Mouse (Mus musculus): Measurements from ENCODE around the gene Smyd3. TPM values are rescaled to one million over a fixed set of nuclear protein-coding genes. Genes with fewer than 3 reads are reported as not detected.

Gene Smyd3
- polyA plus RNA-seq, 1 experiment, result 3.7 TPM

DNA sequence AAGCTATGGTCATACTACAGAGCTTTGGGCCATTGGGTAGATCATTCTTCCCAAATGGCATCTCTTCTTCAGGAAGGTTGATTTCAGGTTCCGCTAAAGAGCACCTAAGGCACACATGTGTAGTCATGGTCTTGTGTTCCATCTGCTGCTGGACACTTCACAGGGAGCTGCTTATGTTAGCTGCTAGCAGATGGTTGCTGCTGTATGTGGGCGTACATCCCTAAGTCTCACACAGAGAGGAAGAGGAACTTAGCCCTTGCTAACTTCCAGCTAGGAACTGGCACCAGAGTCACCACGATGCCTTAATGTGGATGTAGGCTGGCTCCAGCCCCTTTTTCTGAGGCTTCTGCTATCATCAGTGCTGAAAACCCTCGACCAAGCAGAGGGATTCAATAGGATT is 491.2 kb downstream of the Smyd3 start:
- no peak for DNase-seq (ENCODE audit: low read depth)

DNA sequence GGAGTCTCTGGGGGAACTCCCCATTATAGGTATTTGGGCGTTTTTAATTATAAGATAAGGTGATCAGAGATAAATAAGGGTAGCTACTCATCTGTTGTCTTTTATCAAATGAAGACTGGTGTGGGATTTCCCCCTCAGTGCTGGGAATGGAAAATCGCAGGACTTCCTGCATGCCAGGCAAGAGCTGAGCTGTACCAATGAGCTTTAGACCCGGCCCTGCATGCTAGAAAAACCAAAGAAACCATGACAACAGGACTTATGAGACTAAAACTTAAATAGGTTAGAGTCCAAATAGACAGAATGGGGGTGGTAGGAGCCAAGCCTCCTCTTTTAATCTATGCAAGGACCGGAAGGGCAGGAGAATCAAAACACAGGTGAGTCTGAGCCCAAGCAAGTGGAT is 492.7 kb downstream of the Smyd3 start:
- no peak for DNase-seq (ENCODE audit: low read depth)

DNA sequence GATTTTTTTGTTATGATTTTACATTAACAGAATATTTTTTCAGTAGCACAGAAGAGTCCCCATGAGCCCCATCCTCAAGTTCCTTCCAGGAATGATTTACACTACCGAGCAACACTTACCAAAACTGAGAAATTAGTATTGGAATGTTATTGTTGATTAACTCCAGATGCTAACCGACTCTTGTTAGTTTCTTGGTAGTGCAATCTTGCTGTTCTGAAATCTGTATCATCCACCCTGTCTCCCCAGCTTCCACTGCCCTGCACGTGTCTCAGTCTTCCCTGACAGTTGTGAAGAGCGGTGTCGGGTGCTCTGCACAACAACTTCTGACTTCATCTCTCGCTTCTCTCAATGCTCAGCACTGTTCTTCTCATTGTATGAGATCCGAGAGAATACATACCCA is 494.4 kb downstream of the Smyd3 start:
- no peak for DNase-seq (ENCODE audit: low read depth)

DNA sequence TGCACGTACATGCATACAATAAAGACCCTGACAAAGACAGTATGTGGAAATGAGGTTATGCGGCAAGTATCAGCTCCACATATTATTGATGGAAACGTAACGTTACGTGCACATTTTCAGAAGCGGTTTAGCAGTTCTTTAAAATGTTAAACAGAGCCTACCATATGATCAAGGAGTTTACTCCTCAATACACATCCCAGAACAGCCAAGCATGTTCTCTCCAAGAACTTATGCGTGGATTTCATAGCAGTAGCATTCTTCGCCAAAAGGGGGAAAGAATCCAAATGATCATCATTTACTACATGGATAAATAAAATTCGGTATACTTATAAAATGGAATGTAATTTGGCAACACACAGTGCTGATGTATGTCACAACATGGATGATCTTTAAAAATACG is 500.4 kb downstream of the Smyd3 start:
- DNase-seq (ENCODE audit: low read depth), result no peak

DNA sequence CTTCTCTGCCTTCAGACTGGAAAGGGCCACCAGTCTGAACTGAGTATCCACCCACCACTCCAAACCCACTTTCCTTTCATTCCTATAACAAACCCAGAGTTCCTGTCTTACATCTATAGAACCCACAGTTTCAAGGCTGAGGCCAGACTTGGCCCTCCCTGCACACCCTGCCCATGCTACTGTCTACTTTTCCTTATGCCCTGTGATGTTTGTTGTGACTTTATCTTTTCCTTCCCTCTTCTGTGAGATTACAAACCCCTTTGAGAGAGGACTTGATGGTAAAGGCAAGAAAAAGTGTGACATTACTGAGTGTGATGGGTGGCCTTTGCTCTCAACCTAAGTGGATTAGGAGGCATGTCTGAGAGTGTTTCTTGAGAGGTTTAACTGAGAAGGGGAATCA is 504.8 kb downstream of the Smyd3 start:
- no peak for DNase-seq (ENCODE audit: low read depth)

DNA sequence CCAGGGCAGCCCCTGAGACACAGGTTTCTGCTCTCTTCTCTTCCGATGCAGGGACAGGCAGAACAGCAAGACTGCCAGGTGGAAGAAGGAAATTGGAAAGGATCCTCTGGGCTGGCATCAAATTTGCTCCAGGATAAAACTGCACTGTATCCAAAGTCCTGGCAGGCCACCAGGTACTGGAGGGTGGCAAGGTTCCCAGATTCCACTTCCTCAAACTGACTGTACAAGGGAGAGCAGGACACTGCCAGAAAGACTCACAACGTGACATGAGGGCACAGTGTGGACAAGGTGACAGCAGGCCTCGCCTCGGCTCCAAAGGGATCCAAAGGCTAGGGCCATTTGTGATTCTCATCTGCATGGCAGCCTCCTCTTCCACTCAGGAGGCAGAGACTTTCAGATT is 505.6 kb downstream of the Smyd3 start:
- DNase-seq (ENCODE audit: low read depth), result peak; percentile 57

DNA sequence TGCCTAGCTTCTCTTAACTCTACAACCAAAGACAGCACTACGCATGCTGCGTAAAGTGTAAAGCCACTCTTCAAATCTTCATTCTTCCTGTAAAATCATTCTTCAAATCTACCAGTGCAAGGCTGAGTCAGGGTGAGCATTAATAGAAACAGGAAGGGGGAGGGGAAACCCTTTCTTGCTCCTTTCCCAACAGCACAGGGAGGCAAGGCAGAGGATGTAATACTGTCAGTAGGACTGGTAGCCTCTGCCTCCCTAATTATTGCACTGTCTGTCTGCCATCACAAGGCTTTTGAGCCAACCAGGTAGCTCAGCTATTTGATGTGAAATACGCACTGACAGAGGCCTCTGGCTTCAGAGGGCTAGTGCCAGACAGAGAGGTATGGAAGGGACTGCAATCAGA is 507.1 kb downstream of the Smyd3 start:
- no peak for DNase-seq (ENCODE audit: low read depth)

DNA sequence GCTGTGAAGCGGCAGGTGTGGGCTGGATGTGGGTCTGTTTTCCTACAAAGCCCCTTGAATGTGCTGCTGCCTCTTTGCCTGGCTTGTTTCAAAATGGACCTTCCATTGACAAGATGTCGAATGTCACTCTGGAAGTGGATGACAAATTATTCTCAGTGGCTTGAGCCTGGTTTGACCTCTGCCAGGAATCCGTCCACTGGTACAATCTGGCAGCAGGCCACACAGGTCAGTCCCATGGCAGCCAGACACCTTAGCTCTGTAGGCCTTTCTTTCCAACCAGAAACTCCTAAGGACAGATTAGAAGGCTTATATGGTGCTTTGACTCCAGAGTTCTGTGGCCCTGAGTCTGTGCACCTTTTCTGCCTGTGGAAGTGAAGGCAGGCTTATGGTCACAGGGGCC is 507.9 kb downstream of the Smyd3 start:
- DNase-seq (ENCODE audit: low read depth), result no peak

DNA sequence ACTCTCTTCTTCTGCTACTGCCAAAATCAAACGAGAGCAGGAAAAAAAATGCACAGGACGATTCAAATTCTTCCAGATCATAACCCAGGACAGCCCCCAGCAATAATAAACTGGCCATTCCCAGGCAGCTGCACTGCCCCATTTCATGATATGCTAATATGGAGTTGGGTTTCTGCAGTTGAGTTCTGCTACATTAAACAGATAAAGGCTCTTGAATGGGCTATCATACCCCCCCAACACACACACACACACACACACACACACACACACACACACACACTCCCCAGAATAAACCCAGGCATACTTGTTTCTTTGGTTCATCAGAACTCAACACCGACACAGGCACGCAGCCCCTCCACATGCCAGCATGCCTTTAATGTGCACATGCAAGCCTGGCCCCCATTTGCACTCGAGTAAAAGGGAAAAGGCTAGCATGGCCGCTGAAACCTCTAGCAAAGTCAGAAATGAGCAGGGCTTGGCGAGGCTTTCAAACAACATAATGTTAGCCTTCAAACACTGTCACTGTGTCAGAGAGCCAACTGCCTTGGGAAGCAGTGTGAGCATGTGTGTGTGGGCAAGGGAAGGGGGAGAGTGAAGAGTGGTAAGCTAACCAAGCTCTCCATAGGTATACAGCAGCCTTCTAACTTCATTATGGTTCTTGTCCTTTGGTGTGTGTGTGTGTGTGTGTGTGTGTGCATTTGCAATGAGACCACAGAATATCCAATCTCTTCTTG is 513.5 kb downstream of the Smyd3 start:
- DNase-seq (ENCODE audit: low read depth), result no peak

DNA sequence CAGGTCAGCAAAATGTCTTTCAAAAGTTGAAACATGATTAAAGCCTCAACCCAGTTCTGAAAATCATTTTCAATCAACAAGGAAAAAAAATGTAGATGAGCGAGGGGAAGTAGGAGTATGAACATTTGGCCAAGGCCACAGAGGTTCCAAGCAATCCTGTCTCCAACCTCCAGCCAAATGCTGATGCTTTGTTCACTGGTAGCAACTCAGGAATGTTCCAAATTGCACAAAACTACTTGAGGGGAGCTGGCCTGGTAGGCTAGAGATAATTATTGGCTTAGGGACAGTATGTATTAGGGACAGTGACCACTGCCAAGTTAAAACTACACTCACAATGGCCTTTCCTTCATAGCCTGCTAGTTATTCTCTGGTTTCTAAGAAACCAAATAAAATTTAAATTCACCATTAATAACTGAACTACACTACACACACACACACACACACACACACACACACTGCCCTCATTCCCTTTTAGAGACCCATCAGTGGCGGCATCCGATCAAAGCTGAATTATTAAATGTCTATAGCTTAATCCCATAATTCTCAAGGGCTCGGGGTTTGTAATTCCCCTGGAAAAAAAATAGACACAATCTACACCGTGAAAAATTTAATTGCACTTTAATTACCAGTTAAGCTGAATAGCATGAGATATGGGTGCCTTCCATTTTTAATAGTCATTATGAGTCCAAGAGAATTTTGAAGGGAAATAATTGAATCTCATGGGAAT is 514.3 kb downstream of the Smyd3 start:
- no peak for DNase-seq (ENCODE audit: low read depth)

DNA sequence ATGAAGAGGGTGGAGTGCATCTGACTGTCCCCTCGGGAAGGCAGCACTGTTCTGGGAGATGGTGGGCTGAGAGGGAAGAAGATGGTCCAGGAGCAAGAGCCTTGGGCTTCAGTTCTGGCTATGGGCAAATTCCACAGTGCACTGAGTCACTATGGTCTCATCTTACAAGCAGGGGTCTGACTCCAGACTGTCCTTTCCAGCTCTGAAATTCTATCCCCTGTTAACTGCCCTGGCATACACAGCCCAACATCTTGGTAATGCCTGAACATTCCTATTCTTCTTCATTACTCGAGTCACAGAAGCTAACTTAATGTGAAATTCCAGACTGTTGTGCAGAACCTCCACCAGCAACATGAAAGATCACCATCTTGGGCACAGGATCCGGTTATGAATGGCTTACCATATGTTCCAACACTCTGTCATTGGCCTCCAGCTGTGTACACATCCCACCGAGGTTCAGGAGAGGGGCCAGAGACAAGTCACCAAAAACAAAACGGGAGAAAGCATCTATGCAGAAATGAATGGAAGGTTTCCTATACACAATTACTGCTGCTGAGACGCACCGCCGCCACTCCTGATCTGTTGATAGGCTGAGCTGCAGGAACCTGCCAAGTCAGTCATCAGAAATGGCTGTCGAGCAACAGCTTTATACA is 517.8 kb downstream of the Smyd3 start:
- DNase-seq (ENCODE audit: low read depth), result no peak

DNA sequence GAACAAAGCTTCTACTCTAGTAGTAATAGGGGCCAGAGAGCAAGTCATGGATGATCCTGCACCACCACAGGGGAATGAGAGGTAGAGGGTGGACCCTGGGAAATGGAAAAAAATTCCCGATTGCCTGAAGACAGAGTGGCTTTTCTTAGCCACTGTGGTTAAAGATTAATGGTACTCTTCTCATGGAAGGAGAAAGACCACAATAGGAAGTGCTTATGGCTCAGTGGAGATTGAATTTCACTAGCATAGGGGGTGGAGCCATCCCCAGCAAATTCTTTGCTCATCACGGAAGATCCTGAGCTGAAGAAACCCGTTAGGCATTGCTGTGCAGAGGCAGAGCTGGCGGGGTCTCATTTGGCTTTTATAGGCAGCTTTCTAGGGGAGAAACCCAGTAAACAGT is 520.0 kb downstream of the Smyd3 start:
- no peak for DNase-seq (ENCODE audit: low read depth)

DNA sequence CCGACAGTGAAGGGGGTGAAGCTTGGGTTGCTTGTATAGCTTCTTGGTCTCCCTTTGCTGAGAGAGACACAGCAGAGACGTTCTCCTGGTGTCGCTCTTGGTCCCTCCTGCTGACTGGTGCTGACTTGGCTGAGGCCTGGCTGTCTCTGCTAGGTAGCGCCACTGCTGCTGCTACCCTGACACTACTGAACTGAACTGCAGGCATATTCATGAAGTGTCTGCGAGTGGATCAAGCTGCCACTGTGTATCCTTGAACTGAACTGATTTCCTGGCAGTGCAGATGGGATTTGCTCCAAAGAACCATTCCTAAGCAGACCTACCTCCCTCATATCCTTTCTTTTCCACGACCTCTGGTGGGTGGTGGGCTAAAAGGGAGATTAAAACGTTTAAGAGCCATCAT is 523.6 kb downstream of the Smyd3 start:
- DNase-seq (ENCODE audit: low read depth), result no peak

DNA sequence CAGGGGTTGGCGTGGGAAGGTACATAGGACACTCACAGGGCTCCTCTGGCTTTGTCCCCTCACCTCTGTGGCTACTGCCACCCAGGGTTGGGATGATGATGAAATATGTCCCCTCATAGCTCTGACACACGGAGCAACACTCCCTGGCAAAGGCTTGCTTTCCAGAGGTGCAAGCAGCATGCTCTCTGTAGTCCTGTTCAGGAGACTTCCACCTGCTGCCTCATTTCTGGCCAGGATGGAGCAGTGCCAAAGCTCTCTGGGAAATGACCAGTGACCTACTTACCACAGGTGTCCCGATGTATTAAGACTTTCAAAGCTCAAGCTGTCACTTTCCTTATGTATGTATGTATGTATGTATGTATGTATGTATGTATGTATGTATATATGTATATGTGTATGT is 525.3 kb downstream of the Smyd3 start:
- DNase-seq (ENCODE audit: low read depth), result no peak

DNA sequence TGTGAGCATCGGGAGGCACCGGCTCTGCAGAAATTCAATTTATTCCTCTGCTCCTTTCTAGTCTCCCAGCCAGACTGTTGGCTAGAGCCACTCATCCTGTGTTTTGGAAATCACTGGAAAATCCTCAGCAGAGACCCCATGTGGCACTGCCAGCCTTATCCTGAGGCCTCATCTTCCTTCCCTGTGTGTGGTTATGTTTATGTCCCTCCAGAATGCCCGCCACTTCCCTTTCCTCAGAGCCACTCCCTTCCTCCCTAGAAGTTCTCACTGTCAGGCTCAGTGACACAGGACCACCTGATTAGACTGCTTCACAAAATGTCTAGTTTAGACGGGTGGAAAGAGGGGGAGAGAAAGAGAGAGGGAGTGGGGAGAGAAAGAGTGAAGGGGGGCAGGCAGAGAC is 526.4 kb downstream of the Smyd3 start:
- no peak for DNase-seq (ENCODE audit: low read depth)

DNA sequence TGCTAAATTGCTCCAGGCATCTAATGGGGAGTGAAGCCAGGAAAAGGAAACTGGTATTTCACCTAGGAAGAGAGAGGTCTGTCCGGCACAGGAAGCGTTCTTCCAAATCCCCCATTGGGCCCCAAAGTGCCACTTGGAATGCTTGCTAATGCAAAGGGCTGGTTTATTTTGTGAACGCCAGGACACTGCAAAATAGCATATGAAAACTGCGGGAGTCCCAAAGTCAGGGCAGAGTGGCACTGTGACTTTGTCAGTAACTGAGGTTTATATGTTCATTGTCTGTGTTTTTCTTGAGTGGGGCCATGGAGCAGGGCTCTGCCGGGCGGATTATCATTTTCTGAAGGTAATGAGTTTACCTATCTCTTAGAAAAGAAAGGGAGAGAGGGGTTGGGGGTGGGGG is 526.8 kb downstream of the Smyd3 start:
- no peak for DNase-seq (ENCODE audit: low read depth)

DNA sequence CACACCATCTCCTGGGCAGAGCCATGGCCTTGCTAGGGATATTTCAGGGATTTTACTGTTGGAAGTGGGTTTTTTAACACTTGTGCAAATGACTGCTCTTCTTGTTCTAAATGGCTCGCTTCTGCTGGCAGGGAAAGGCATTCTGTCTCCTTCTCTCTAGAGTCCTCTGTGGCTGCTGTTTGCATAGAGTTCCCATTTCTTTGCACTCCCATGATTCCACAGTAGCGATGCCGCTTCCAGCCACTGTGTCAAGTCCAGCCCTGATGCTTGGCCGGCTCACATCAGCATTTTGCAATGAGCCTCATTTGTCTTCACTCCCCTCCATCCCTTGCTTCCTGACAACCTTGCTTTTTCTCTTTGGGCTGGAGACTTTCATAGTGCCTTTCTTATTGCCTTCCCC is 528.4 kb downstream of the Smyd3 start:
- DNase-seq (ENCODE audit: low read depth), result no peak

DNA sequence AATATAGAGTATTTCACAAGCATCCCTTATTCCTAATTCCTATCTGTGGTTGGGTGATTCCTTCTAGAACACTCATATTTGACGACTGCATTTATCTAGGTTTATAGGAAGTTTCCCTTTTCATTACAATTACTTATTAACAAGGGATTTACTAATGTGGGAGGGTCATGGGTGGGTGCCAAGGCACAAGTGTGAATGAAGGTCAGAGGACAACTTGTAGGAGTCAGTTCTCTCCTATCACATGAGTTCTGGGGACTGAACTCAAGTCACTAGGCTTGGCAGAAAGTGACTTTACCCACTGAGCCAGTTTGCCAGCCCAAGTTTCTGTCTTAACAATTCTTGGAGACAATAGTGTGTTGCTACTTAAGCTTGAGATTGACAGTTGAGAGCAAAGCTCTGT is 529.7 kb downstream of the Smyd3 start:
- DNase-seq (ENCODE audit: low read depth), result no peak

DNA sequence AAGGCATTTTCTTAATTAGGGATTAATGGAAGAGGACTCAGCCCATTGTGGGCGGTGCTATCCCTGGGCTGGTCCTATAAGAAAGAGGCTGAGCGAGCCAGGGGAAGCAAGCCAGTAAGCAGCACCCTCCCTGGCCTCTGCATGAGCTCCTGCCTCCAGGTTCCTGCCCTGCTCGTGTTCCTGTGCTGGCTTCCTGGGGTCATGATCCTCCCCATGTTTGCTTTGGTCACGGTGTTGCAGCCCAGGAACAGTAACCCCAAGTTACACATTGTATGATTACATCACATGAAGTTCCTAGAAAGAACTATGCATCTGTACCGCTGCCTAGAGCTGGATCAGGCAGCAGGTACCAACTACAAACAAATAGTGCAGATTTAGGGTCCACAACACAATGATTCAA is 536.2 kb downstream of the Smyd3 start:
- DNase-seq (ENCODE audit: low read depth), result no peak

DNA sequence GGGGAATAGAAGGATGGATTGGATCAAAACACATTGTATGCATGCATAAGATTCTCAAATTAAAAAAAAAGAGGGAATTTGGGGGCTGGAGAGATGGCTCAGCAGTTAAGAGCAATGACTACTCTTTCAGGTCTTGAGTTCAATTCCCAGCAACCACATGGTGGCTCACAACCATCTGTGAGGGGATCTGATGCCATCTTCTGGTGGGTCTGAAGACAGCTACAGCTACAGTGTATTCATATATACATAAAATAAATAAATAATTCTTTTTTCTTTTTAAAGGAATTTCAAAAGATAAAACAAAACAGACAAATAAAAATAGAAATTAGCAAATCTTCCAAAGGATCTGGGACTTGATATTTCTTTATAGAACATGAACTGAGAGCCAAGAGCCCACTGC is 537.7 kb downstream of the Smyd3 start:
- DNase-seq (ENCODE audit: low read depth), result no peak

DNA sequence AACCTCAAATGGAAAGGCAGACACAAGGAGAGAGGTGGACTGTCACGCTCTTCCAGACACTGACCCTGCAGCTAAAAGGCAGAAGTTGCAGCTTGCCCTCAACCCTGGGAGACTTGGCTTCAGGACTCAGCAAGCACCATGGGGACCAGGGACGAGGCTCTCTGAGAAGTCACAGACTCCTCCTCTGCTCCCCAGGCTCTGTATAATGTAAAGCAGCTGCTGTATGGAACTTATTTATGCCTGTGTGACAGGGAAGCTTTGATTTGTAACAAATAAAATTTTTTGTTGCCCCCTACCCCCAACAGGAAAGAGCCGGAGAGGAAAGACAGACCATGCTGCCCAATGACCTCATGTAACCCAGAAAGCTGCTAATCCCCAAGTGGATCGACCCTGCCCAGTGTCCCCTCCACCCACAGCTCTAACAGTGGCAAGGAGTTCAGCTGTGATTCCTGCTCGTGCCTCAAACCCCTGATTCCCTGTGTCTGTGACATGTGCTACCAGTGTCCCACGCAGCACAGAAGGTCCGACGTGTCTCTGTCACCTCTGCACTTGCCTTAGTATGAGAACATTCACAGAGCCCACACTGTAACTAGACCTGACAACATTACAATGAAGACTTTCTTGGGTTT is 539.1 kb downstream of the Smyd3 start:
- DNase-seq (ENCODE audit: low read depth), result no peak

DNA sequence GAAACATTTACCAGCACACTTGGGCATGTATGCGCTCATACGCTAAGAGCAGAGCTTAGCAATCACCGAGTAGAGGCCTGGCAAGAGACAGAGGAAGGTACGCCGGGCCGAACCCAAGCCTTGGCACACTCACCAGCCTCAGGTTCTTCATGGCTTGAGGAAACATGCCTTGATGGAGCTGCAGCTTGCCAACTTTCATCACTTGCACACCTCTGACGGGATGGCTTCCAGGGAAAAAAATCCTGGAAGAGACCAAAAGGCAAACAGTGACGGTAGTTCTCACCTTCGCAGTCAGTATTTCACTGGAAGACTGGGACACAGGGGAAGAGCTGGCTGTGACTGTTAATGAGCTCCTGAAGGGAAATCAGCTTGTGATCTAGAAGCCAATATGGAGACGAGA is 545.8 kb downstream of the Smyd3 start:
- DNase-seq (ENCODE audit: low read depth), result no peak

DNA sequence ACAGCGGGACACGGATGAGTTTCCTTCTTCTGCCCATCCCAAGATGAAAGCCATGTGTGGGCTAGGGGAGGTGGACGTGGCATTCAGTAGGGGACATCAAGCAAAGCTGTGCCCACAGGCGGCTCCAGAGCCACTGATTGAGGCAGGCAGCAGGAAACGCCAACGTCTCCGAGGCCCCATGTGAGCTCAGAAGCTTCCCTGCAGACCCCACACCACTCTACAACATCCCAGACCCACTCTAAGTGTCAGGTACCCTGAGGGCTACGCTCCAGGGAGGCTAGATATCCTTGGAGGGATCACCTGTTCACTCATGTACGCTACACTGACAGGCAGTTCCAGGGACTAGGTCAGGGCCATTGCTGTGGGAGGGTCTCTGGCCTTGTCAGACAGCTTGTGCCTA is 556.2 kb downstream of the Smyd3 start:
- no peak for DNase-seq (ENCODE audit: low read depth)
